Mouse (Mus musculus): ENCODE data around the gene Mxi1. TPM values are rescaled to one million over a fixed set of nuclear protein-coding genes. Genes with fewer than 3 reads are reported as not detected.

Gene Mxi1
- polyA plus RNA-seq, 1 experiment from 2014 or later: 19.7 TPM

DNA sequence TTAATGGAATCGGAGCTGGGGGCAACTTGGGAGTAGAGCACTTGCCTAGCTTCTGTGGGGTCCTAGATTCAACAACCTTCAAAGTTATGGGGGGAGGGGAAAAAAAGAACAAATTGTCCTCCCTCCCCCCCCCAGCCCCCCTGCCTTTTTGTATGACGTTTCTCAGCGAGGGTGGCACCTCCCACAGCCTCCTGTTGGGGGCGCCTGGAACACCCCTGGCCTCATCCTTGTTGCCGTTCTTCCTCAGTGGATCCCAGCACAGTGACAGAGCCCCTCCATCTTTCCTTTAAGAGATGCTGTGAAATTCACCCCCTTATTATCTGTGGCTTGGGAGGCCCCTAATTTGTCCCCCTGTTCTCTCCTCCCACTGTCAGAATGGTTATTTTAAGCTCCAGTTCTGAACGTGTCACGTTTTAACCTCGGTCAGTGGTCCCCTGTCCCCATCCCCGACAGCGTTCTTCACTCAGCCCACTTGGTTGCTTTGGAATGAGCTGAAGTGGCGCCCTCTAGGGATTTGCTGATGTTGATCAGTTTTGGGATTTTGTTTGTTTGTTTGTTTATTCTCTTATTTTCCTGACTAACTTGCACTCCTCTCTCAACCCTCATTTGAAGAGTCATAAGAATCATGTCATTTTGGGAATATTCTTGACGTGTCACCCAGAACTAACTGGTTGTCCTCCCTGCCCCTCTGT lies 92.6 kb downstream of the Mxi1 start:
- no peaks in the 10 kb centered on the region for H3K27me3 ChIP-seq (ENCODE audit: low read depth, poor library complexity, severe bottlenecking)
- no peaks in the 10 kb centered on the region for H3K36me3 ChIP-seq
- no peaks in the 10 kb centered on the region for H3K4me1 ChIP-seq
- no peak overlapping the region for H3K27ac ChIP-seq (replicated peaks)
- DNase-seq (ENCODE audit: low spot score): no peak
- H3K9me3 ChIP-seq (replicated peaks): peaks cover 9% of the 10 kb centered on the region
- 53% methylated on average over 12 of the region's 12 CpGs for WGBS
- no peak overlapping the region for H3K4me3 ChIP-seq

DNA sequence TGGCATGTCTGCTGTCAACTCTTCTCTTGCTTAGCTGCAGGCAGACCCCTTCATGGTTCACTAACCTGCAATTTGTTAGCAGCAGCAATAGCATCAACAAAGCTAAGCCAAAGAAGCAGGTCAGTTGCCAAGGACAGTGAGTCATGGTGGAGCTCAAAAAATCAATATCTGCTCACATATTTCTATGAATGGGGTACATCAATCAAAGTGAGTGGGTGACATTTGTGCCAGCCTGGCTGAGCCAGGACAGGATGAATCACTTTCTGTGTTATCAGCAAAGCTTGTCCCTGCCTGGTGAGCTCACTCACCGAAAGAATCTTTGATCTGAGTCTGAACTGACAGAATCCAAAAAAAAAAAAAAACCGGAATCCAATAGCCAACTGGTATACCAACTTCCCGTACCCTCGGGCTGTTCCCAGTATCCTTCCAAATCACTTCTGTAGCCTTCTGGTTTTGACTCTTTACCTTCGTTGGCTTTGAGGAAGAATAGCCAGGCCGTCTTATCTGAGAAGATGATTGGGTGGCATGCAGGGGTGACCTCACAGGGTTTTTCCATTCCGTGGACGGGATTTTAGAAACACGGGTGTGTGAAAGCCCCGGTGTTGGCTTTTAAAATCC lies 94.0 kb downstream of the Mxi1 start:
- H3K36me3 ChIP-seq: no peaks in the 10 kb centered on the region
- H3K4me3 ChIP-seq: no peak overlapping the region
- DNase-seq (ENCODE audit: low spot score): no peak
- no peaks in the 10 kb centered on the region for H3K27me3 ChIP-seq (ENCODE audit: low read depth, poor library complexity, severe bottlenecking)
- no peak overlapping the region for H3K27ac ChIP-seq (replicated peaks)
- H3K9me3 ChIP-seq (replicated peaks): peaks cover 9% of the 10 kb centered on the region
- H3K4me1 ChIP-seq: no peaks in the 10 kb centered on the region
- 95% methylated on average over 10 of the region's 10 CpGs for WGBS

- no peaks in the 10 kb centered on the region for H3K27me3 ChIP-seq (ENCODE audit: low read depth, poor library complexity, severe bottlenecking)
- peaks cover 9% of the 10 kb centered on the region for H3K9me3 ChIP-seq (replicated peaks)
- no peak for DNase-seq (ENCODE audit: low spot score)
- no peak overlapping the region for H3K4me3 ChIP-seq
- 0 out of 2 replicates have a peak, but pooled peaks cover 2% of the 10 kb centered on the region for H3K4me1 ChIP-seq
- WGBS: 82% methylated on average over 18 of the region's 18 CpGs
- no peak overlapping the region for H3K27ac ChIP-seq (replicated peaks)
- no peaks in the 10 kb centered on the region for H3K36me3 ChIP-seq
Measured at GRCm38 (mm10) chr19:53404837-53405356, 94.6 kb downstream of the Mxi1 start.

- no peaks in the 10 kb centered on the region for H3K27me3 ChIP-seq (ENCODE audit: low read depth, poor library complexity, severe bottlenecking)
- 72% methylated on average over 2 of the region's 2 CpGs for WGBS
- no peaks in the 10 kb centered on the region for H3K36me3 ChIP-seq
- no peak for DNase-seq (ENCODE audit: low spot score)
- H3K9me3 ChIP-seq (replicated peaks): peaks cover 9% of the 10 kb centered on the region
- no peak overlapping the region for H3K4me3 ChIP-seq
- H3K4me1 ChIP-seq: peaks cover 9% of the 10 kb centered on the region
- no peak overlapping the region for H3K27ac ChIP-seq (replicated peaks)
Measured at GRCm38 (mm10) chr19:53405810-53406209, 95.5 kb downstream of the Mxi1 start.

DNA sequence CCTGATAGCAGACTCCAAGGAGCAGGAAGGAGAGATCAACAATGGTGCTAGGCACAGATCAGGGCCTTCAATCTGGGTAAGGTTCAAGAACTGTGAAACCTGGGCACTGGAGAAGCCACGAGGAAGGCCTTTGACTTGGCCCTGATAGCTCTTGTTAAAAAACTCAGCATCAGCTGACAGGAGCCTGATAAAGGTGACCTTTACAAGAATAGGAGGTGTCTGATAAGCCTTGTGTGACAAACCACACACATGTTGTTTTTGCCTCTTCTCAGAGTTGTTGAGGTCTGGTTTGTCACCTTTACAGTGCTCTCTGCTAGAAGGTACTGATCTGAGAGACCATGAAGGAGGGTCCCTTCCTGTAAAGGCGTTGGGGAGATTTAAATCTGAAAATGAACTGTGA lies 97.0 kb downstream of the Mxi1 start:
- H3K27ac ChIP-seq (replicated peaks): no peak overlapping the region
- H3K27me3 ChIP-seq (ENCODE audit: low read depth, poor library complexity, severe bottlenecking): no peaks in the 10 kb centered on the region
- H3K36me3 ChIP-seq: no peaks in the 10 kb centered on the region
- no peak overlapping the region for H3K4me3 ChIP-seq
- DNase-seq (ENCODE audit: low spot score): no peak
- peaks cover 25% of the 10 kb centered on the region for H3K4me1 ChIP-seq
- peaks cover 9% of the 10 kb centered on the region for H3K9me3 ChIP-seq (replicated peaks)
- 83% methylated on average over 2 of the region's 2 CpGs for WGBS

DNA sequence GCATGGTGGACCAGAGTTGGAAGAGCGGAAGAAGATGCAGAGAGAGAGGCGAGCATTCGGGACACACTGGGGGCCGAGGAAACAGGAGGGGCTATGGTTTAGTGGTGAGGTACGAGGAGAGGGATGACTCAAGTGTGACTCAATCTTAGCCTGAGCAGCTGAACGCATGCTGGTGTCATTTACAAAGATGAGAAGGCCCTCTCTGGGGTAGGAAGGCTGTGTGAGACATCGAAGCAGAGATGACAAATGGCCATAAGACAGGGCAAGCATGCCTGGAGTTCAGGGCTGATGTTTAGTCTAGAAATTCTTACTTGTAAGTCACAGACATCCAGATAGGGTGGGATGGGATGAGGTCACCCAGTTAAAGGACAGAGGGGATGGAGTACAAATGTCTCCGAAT lies 98.1 kb downstream of the Mxi1 start:
- WGBS: 86% methylated on average over 8 of the region's 8 CpGs
- peaks cover 9% of the 10 kb centered on the region for H3K9me3 ChIP-seq (replicated peaks)
- H3K4me3 ChIP-seq: no peak overlapping the region
- no peaks in the 10 kb centered on the region for H3K27me3 ChIP-seq (ENCODE audit: low read depth, poor library complexity, severe bottlenecking)
- H3K4me1 ChIP-seq: peaks cover 30% of the 10 kb centered on the region
- no peaks in the 10 kb centered on the region for H3K36me3 ChIP-seq
- DNase-seq (ENCODE audit: low spot score): no peak
- H3K27ac ChIP-seq (replicated peaks): no peak overlapping the region

DNA sequence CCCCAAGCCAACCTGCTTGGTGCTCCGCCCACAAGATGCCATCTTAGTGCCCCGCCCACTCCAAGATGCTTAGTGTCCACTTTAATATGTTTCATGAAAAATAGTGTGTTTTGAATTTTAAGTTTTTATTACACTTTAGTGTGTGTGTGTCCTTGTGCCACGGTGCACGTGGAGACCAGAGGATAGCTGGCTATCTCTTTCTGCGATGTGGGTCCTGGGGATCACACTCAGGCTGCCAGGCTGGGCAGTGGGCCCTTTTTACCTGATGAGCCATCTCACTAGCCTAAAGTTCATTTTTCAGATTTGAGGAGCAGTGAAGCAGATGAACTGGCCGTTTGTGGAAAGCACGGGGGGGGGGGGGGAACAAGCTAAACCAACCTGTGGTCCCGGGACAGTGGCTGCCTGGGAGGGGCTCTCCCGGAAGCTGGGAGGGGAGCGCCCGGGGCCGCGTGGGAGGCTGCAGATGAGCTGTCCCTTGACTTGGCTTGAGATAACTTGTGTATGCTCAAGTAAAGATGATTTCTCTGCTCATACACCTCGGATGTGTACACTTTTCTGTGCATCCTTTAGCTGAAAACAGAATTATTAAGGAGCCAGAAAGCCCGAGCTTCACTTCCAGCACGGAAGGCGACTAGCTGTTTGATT lies 99.5 kb downstream of the Mxi1 start:
- H3K4me3 ChIP-seq: no peak overlapping the region
- H3K9me3 ChIP-seq (replicated peaks): peaks cover 2% of the 10 kb centered on the region
- H3K27me3 ChIP-seq (ENCODE audit: low read depth, poor library complexity, severe bottlenecking): no peaks in the 10 kb centered on the region
- WGBS: 75% methylated on average over 17 of the region's 17 CpGs
- peaks cover 30% of the 10 kb centered on the region for H3K4me1 ChIP-seq
- H3K27ac ChIP-seq (replicated peaks): no peak overlapping the region
- H3K36me3 ChIP-seq: no peaks in the 10 kb centered on the region
- DNase-seq (ENCODE audit: low spot score): no peak

GRCm38 (mm10) chr19:53412149-53412848 lies 102.0 kb downstream of the Mxi1 start:
- no peak overlapping the region for H3K4me3 ChIP-seq
- H3K4me1 ChIP-seq: peaks cover 30% of the 10 kb centered on the region
- H3K36me3 ChIP-seq: no peaks in the 10 kb centered on the region
- 8% methylated on average over 6 of the region's 6 CpGs for WGBS
- H3K9me3 ChIP-seq (replicated peaks): no peaks in the 10 kb centered on the region
- DNase-seq (ENCODE audit: low spot score): peak; percentile 33
- H3K27ac ChIP-seq (replicated peaks): peak overlapping the region; percentile 74
- H3K27me3 ChIP-seq (ENCODE audit: low read depth, poor library complexity, severe bottlenecking): no peaks in the 10 kb centered on the region

DNA sequence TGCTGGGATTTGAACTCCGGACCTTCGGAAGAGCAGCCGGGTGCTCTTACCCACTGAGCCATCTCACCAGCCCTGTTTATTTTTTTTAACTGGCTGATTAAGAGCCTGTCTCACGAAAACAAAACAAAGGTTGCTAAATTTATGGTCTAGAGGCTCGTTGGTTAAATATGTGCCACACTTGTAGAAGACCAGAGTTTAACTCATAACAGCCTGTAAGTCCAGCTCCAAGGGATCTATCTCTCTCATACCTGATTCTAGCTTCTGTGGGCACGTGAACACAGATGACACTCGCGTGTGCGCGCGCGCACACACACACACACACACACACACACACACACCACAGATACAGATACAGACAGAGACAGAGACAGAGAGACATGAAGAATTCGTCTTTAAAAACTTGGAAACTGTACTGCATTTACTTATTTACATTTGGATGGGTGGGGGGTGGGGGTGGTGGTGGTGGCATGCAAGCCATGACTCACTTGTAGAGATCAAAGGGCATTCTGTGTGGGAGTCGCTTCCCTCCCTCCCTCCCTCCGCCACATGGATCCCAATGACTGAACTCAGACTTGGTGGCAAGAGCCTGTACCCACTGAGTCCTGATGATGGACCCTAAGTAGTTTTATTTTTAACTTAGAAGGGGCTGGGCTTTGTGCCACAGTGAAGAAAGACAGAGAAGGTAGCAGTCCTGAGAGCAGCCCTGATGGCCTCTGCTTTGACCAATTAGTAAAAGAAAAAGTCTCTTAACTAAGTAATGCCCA lies 103.5 kb downstream of the Mxi1 start:
- no peak overlapping the region for H3K4me3 ChIP-seq
- H3K4me1 ChIP-seq: peaks cover 30% of the 10 kb centered on the region
- no peaks in the 10 kb centered on the region for H3K9me3 ChIP-seq (replicated peaks)
- no peaks in the 10 kb centered on the region for H3K36me3 ChIP-seq
- H3K27me3 ChIP-seq (ENCODE audit: low read depth, poor library complexity, severe bottlenecking): no peaks in the 10 kb centered on the region
- H3K27ac ChIP-seq (replicated peaks): no peak overlapping the region
- WGBS: 88% methylated on average over 15 of the region's 15 CpGs
- no peak for DNase-seq (ENCODE audit: low spot score)

GRCm38 (mm10) chr19:53414650-53415049 lies 104.3 kb downstream of the Mxi1 start:
- no peak overlapping the region for H3K4me3 ChIP-seq

DNA sequence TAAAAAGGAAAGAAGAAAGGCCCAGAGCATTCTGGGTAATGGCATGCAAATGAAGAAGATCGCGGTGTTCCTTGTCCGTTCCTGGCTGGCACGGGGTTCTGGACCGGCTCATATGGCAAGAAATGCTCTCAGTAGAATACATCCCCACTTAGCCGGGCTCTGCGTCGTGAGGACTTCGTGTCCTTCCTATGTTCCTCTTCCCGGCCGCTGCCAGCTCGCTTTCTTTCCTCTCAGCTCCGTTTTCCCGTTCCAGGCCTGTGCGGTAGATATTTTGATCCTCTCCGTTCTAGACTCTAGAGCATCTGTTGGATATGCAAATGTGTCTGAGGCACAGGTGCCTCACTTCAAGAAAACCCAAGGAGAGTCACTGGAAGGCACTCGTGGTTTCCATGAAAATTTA lies 104.9 kb downstream of the Mxi1 start:
- H3K4me3 ChIP-seq: no peak overlapping the region
- H3K27ac ChIP-seq (replicated peaks): no peak overlapping the region
- H3K4me1 ChIP-seq: peaks cover 26% of the 10 kb centered on the region
- WGBS: 86% methylated on average over 17 of the region's 17 CpGs
- H3K9me3 ChIP-seq (replicated peaks): no peaks in the 10 kb centered on the region
- no peaks in the 10 kb centered on the region for H3K36me3 ChIP-seq
- no peaks in the 10 kb centered on the region for H3K27me3 ChIP-seq (ENCODE audit: low read depth, poor library complexity, severe bottlenecking)
- no peak for DNase-seq (ENCODE audit: low spot score)

More at GRCm38 (mm10) chr19:53414650-53415049, 104.3 kb downstream of the Mxi1 start:
- Histone ChIP-seq H3K9me3 (replicated peaks) (no peaks in the 10 kb centered on the region), H3K4me1 (peaks cover 30% of the 10 kb centered on the region), H3K27me3 (ENCODE audit: low read depth, poor library complexity, severe bottlenecking) (no peaks in the 10 kb centered on the region), H3K36me3 (no peaks in the 10 kb centered on the region), H3K27ac (replicated peaks) (no peak overlapping the region)
- DNase-seq (ENCODE audit: low spot score): no peak
- whole genome bisulfite sequencing: 90% methylated on average over 11 of the region's 11 CpGs

GRCm38 (mm10) chr19:53419834-53420233 lies 109.5 kb downstream of the Mxi1 start:
- no peak overlapping the region for H3K27ac ChIP-seq (replicated peaks)
- no peaks in the 10 kb centered on the region for H3K9me3 ChIP-seq (replicated peaks)
- peaks cover 24% of the 10 kb centered on the region for H3K27me3 ChIP-seq (ENCODE audit: low read depth, poor library complexity, severe bottlenecking)
- H3K36me3 ChIP-seq: no peaks in the 10 kb centered on the region
- peaks cover 28% of the 10 kb centered on the region for H3K4me1 ChIP-seq
- H3K4me3 ChIP-seq: no peak overlapping the region
- WGBS: 56% methylated on average over 5 of the region's 5 CpGs
- peak; percentile 62 for DNase-seq (ENCODE audit: low spot score)

Measured in midbrain, embryonic 10.5 days (tissue).